Mouse (Mus musculus): ENCODE measurements around the gene Vmo1. TPM values are rescaled to one million over a fixed set of nuclear protein-coding genes. Genes with fewer than 3 reads are reported as not detected.
"Not testable (repeated sequence)": the region's sequence is repeated elsewhere in the genome, so short reads cannot be mapped to it uniquely, and the experiment has no call there.

Vmo1 gene
- polyA plus RNA-seq, 1 experiment, result not detected

DNA sequence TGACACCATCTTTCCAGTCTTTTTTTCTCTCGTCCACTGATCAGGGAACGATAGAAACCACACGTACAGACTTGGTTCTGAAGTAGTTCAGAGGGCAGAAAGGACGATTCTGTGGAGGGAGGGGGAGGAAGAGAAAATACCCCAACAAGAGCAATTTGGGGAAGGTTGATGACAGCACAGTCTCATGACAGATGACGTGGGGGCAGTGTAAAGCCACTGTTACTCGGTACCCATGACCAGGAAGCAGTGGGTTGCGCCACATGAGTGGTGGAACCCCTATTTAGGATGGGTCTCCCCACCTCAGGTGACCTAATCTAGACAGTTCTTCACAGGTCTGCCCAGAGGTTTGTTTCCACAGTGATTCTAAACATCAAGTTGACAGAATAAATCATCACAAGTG is 14.2 kb upstream of the Vmo1 start:
- Histone ChIP-seq H3K27ac (replicated peaks; ENCODE audit: low read depth, low read length) (no peak overlapping the region), H3K4me1 (ENCODE audit: control insufficient read depth, insufficient read depth, insufficient read length, low read length) (no peaks in the 10 kb centered on the region; the same call in 1 of the 2 replicates), H3K4me3 (ENCODE audit: insufficient read depth, low read depth, low read length) (no peak overlapping the region)

DNA sequence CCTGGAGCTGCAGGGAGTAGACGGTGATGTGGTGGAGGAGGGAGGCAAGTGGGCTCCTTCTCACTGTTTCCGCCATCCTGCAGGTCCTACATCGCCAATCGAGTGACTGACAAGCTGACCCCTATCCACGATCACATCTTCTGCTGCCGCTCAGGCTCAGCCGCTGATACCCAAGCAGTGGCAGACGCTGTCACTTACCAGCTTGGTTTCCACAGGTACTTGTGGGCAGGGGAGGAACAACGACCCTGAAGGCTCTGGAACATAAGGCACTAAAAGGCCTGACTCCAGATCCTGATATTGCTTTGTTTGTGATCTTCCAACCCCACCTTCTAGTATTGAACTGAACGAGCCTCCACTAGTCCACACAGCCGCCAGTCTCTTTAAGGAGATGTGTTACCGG is 11.8 kb upstream of the Vmo1 start:
- Histone ChIP-seq H3K4me1 (ENCODE audit: control insufficient read depth, insufficient read depth, insufficient read length, low read length) (no peaks in the 10 kb centered on the region; the same call in 1 of the 2 replicates), H3K27ac (replicated peaks; ENCODE audit: low read depth, low read length) (no peak overlapping the region), H3K4me3 (ENCODE audit: insufficient read depth, low read depth, low read length) (peak overlapping the region; percentile 75)

DNA sequence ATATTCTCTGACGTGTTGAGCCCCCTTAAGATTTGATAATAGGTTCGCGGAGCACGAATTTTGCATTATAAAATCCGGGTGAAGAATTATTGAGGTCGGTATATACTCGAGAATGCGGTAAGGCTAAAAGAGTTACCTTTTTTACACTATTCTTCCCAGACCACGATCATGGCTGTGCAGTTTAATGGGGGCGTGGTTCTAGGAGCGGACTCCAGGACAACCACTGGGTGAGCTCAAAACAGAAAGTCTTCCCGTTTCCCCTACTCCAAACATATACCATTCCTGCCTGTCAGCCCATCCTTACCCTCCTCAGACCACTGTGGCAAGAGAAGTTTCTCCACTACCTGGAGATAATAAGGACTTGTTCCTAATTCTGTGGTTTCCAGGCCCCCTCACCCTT is 11.3 kb upstream of the Vmo1 start:
- Histone ChIP-seq H3K27ac (replicated peaks; ENCODE audit: low read depth, low read length) (no peak overlapping the region), H3K4me1 (ENCODE audit: control insufficient read depth, insufficient read depth, insufficient read length, low read length) (no peaks in the 10 kb centered on the region; the same call in 1 of the 2 replicates), H3K4me3 (ENCODE audit: insufficient read depth, low read depth, low read length) (peak overlapping the region; percentile 75)

DNA sequence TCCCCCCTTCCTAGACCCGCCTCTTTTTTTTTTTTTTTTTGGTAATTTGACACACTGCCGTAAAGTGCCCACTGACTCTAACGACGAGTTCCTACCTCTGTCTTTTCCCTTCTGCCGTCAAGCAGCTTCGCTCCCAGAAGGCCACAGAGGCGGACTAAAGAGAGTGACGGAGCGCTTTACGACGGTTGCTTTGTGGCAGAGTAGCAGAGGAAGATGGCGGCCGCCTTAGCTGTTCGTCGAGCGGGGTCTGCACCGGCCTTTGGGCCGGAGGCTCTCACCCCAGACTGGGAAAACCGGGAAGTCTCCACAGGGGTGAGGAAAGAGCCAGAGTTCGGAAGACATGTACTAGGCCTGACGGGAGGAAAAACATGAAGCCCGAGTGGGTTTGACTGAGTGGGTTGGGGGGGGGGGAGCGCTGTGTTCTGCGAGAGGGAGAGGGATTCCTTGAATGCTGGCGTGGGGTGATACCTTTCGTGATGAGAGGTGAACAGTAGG is 10.8 kb upstream of the Vmo1 start, which contains the start of gene Psmb6:
Psmb6 (plus strand) TSS at position 184 of the 495 bp plus-strand sequence.
- Histone ChIP-seq H3K4me3 (ENCODE audit: insufficient read depth, low read depth, low read length) (peak within 1 kb of the TSS; percentile 75), H3K4me1 (ENCODE audit: control insufficient read depth, insufficient read depth, insufficient read length, low read length) (no peaks in the 10 kb centered on the region; the same call in 1 of the 2 replicates), H3K27ac (replicated peaks; ENCODE audit: low read depth, low read length) (0 out of 2 replicates have a peak within 1 kb of the TSS, but pooled peaks have one; percentile 54)

DNA sequence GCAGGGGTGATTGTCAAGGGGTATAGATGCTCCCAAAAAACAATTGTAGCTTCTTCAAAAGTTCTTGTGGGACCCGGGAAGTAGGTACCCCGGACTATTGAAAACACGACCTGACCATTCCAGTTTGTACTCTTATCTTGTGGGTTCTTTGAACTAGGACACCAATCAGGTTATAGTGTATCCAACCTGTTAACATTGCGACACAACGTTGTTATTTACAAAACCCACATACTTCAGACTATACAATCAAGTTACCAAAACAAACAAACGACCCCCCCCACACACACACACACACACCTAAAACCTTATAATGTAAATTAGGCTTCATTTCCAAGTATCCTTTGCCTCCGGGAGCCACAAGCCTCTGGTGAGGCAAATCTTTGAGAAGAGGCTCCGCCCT is 10.4 kb upstream of the Vmo1 start:
- Histone ChIP-seq H3K4me1 (ENCODE audit: control insufficient read depth, insufficient read depth, insufficient read length, low read length) (no peaks in the 10 kb centered on the region; the same call in 1 of the 2 replicates), H3K4me3 (ENCODE audit: insufficient read depth, low read depth, low read length) (peak overlapping the region; percentile 47), H3K27ac (replicated peaks; ENCODE audit: low read depth, low read length) (no peak overlapping the region)

DNA sequence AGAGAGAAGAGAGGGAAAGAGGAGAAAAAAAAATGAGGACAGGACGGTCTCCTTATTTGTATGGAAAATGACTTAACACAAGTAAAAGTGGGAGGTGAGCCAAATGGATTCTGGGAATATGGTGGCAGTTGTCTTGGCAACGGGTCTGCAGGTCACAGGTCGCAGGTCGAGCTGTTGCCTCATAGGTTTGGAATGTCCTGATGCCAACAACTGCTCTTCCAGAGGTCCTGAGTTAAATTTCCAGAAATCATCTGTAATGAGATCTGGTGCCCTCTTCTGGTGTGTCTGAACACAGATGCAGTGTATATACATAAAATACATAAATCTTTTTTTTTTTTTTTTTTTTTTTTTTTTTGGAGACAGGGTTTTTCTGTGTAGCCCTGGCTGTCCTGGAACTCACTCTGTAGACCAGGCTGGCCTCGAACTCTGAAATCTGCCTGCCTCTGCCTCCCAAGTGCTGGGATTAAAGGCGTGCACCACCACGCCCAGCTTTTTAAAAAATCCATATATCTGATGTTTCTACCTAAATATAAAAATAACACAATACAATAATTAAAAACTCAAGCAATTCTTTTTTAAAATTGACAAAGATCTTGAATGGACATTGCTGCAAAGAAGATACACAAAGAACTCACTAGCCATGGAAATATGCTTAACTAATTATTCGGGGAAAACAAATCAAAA is 9.0 kb upstream of the Vmo1 start:
- not testable (repeated sequence) for H3K4me1 ChIP-seq (ENCODE audit: control insufficient read depth, insufficient read depth, insufficient read length, low read length); H3K27ac ChIP-seq (replicated peaks; ENCODE audit: low read depth, low read length); H3K4me3 ChIP-seq (ENCODE audit: insufficient read depth, low read depth, low read length)

DNA sequence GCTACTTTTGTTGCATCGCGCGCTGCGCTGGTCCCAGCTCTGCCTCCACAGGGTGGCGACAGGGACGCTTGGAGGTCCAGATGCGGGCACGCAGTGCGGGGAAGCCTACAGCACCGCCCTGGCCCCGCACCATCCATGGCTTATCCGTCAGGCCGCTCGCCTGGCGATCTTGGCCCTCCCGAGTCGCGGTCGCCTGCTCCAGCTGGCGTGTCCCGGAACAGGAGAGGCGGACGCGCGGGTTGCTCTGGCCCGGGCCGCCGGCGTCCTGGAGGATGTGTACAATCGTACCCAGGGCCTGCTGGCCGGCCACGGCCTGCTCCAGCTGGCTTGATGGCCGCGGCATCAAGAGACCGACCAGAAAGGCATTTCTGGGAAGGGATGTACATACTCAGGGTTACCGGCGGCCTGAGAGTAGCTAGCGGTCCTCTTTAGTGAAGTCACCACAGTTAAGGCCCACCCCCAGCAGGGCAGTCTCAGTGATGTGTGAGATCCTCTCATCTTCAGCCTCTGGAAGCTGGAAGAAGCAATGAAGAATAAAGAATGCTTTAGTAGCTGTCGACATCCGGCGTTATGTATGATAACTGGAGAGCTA is 5.9 kb upstream of the Vmo1 start:
- Histone ChIP-seq H3K27ac (replicated peaks; ENCODE audit: low read depth, low read length) (0 out of 2 replicates have a peak overlapping the region, but pooled peaks have one; percentile 2), H3K4me1 (ENCODE audit: control insufficient read depth, insufficient read depth, insufficient read length, low read length) (no peaks in the 10 kb centered on the region), H3K4me3 (ENCODE audit: insufficient read depth, low read depth, low read length) (peak overlapping the region; percentile 44)

DNA sequence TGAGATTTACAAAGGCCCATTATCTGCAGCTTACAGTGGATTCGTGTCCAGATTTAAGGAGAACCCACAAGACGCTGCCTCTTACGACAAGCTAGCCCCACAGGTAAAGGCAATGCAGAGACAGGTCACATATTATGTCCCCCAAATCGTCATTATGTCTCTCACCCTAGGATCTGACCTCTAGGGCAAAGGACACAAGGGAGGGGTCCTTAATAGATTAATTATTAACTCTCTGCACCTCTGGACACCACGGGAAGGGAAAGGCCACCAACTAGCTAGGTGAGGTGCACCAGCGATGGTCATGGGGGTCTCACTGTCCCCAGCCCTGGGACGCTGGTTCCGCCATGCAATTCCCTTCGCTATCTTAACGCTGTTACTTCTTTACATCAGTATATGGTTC is 4.5 kb upstream of the Vmo1 start, which contains the start of gene Gltpd2:
Gltpd2 (plus strand) TSS at position 274 of the 400 bp plus-strand sequence.
- no peaks in the 10 kb centered on the region for H3K4me1 ChIP-seq (ENCODE audit: control insufficient read depth, insufficient read depth, insufficient read length, low read length)
- H3K4me3 ChIP-seq (ENCODE audit: insufficient read depth, low read depth, low read length), result peak within 1 kb of the TSS; percentile 44
- H3K27ac ChIP-seq (replicated peaks; ENCODE audit: low read depth, low read length), result no peak within 1 kb of the TSS

DNA sequence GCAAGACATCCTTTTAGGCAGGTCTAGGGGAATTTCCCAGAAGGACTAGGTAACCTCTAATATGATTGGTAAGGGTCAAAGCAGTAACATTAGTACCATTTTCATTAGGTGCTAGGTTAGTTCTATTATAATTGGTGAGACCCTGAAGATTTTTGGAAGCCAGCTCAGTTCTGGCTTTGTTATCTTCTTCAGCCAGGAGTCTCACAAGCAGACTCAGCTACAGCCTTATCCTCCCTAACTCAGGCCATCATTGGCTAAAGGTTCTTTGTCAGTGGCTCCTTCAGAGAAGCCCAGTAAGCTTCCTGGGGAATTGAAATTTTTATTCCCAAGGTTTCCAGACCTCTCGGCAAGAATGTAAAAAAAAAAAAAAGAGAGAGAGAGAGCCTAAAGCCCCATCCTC is 4.0 kb upstream of the Vmo1 start:
- Histone ChIP-seq H3K4me3 (ENCODE audit: insufficient read depth, low read depth, low read length) (no peak overlapping the region), H3K27ac (replicated peaks; ENCODE audit: low read depth, low read length) (no peak overlapping the region), H3K4me1 (ENCODE audit: control insufficient read depth, insufficient read depth, insufficient read length, low read length) (no peaks in the 10 kb centered on the region; the same call in 1 of the 2 replicates)

DNA sequence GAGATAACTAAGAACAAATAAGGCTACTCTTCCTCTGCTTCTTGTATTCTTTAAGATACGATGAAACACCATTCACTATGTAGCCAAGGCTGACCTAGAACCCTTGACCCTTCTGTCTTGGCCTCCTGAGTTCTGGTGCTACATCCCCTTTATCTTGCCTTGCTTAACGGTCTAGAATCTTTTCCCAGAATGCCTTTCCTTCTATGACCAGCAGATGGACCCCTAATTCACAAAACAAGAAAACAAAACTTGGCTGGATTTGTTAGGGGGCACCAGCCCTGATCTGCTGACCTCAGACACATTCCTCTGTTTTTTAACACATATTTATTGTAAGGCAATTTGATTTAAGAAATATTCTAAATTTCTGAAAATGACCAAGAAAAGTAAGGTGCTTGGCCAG is 1.9 kb upstream of the Vmo1 start:
- no peak overlapping the region for H3K27ac ChIP-seq (replicated peaks; ENCODE audit: low read depth, low read length)
- H3K4me3 ChIP-seq (ENCODE audit: insufficient read depth, low read depth, low read length), result no peak overlapping the region
- no peaks in the 10 kb centered on the region; the same call in 1 of the 2 replicates for H3K4me1 ChIP-seq (ENCODE audit: control insufficient read depth, insufficient read depth, insufficient read length, low read length)

DNA sequence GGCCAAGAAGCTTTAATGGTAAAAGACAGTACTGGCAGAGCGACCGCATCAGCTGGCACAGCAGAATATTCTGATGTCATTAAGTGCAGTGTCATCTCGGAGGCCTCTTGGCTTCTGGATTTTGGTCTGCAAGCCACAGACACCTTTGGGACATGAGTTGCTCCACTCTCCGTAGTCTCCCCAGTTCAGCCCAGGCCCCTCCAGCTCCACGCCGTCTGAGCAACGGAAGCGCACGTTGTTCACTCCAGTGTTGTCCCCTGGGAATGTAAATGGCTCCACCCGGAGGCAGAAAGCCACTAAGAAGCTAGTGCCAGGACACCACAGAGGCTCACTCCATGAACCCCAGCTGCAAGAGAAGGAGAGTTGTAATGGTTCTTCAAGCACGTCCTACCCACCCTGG is 896 bp downstream of the Vmo1 start:
- Histone ChIP-seq H3K4me1 (ENCODE audit: control insufficient read depth, insufficient read depth, insufficient read length, low read length) (no peaks in the 10 kb centered on the region; the same call in 1 of the 2 replicates), H3K27ac (replicated peaks; ENCODE audit: low read depth, low read length) (no peak overlapping the region), H3K4me3 (ENCODE audit: insufficient read depth, low read depth, low read length) (no peak overlapping the region)

DNA sequence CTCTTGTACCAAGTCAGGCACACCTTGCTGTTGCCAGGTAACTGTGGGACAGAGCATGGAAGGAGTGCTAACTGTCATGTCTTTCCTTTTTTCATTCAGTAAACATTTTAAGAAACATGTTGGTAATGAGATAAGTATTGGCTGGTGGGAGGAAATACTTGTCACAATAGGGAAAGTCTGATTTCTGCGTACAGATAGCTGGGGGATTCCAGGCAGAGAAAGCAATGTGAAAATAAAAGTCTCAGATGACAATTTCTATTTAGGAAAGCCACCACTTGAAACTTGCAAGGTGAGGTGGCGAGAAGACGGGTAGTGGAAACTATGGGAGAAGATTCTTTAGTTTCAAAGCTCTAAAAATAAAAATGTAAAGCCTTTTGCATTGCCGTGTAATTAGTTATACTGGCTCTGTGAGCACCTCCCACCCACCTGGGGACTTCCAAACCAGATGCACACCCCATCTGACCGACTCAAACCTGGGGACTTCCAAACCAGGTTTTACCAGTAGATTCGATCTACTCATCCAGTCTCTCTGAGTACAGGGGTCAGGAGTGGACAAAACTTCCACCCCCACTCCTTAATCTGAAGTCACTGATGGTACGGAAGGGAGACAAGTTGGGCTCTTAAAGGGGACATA is 1.6 kb downstream of the Vmo1 start:
- H3K27ac ChIP-seq (replicated peaks; ENCODE audit: low read depth, low read length), result no peak overlapping the region
- H3K4me1 ChIP-seq (ENCODE audit: control insufficient read depth, insufficient read depth, insufficient read length, low read length), result no peaks in the 10 kb centered on the region; the same call in 1 of the 2 replicates
- no peak overlapping the region for H3K4me3 ChIP-seq (ENCODE audit: insufficient read depth, low read depth, low read length)

DNA sequence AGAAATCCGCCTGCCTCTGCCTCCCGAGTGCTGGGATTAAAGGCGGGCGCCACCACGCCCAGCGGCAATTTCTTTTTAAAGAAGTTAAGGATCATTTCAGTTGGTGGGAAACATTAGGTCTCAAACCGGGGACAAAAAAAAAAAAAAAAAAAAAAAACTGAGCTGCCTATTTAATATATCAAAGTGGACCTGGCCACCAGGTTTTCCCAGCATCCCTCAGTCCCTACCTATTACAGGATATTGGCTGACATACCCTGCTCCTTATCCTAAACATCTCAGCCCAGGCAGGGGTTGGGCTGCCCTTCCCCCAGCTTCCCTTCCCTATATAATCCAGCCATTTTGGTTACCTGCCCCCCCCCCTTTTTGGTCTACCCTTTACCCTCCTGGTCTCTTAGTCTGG is 2.6 kb downstream of the Vmo1 start:
- no peaks in the 10 kb centered on the region; the same call in 1 of the 2 replicates for H3K4me1 ChIP-seq (ENCODE audit: control insufficient read depth, insufficient read depth, insufficient read length, low read length)
- no peak overlapping the region for H3K27ac ChIP-seq (replicated peaks; ENCODE audit: low read depth, low read length)
- no peak overlapping the region for H3K4me3 ChIP-seq (ENCODE audit: insufficient read depth, low read depth, low read length)

DNA sequence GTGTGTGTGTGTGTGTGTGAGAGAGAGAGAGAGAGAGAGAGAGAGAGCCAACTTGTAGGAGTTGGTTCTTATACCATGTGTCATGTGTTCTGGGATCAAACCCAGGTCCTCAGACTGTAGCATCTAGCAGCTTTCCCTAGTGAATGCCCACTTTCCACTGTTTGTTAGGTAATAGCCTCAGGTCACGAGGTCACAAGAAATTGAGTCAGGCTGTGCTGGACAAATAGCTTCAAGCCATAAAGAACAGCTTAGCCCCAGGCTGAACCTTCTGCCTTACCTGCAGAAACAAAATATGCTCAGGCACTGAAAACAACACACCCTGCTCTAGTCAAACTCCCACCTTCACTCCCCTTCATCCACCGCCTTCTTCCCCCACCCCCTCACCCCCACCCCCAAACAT is 3.2 kb downstream of the Vmo1 start:
- Histone ChIP-seq H3K27ac (replicated peaks; ENCODE audit: low read depth, low read length) (no peak overlapping the region), H3K4me1 (ENCODE audit: control insufficient read depth, insufficient read depth, insufficient read length, low read length) (no peaks in the 10 kb centered on the region; the same call in 1 of the 2 replicates), H3K4me3 (ENCODE audit: insufficient read depth, low read depth, low read length) (no peak overlapping the region)
